Mouse (Mus musculus) ES-Bruce4 (cell line): ENCODE results near the gene Olfr1555-ps1.

Experiments used
- CTCF ChIP-seq: IDR thresholded peaks from one replicate; pipeline ENCODE4 v1.8.1; 2011; ENCODE audit warnings: low read depth, low read length
- EP300 ChIP-seq: IDR thresholded peaks from 2 replicates; pipeline ENCODE4 v1.6.1; 2011; ENCODE audit warnings: low read depth, low read length; ENCODE audit not compliant: insufficient read depth

- TF ChIP-seq CTCF (no peak), EP300 (no peak)
These were observed 24.5 kb downstream of the Olfr1555-ps1 start for GRCm38 (mm10) chr19:12145452-12145851.
